Mouse (Mus musculus): ENCODE measurements around the gene Myh3.
"Not testable (repeated sequence)": the region's sequence is repeated elsewhere in the genome, so short reads cannot be mapped to it uniquely, and the experiment has no call there.

Gene Myh3

GRCm38 (mm10) chr11:67077435-67077834 lies 665 bp upstream of the Myh3 start:
- no peak for DNase-seq (ENCODE audit: low read depth, low spot score)

GRCm38 (mm10) chr11:67078888-67079287 lies 788 bp downstream of the Myh3 start:
- DNase-seq (ENCODE audit: low read depth, low spot score) = no peak

GRCm38 (mm10) chr11:67079740-67080139 lies 1.6 kb downstream of the Myh3 start:
- DNase-seq (ENCODE audit: low read depth, low spot score) = no peak

GRCm38 (mm10) chr11:67080168-67080567 lies 2.1 kb downstream of the Myh3 start:
- peak; percentile 37 for DNase-seq (ENCODE audit: low read depth, low spot score)

- DNase-seq (ENCODE audit: low read depth, low spot score) = peak; percentile 44
These were observed 3.1 kb downstream of the Myh3 start for GRCm38 (mm10) chr11:67081125-67081649.

- DNase-seq (ENCODE audit: low read depth, low spot score) = no peak
These were observed 4.1 kb downstream of the Myh3 start for GRCm38 (mm10) chr11:67082188-67082587.

- no peak for DNase-seq (ENCODE audit: low read depth, low spot score)
These were observed 4.7 kb downstream of the Myh3 start for GRCm38 (mm10) chr11:67082793-67083192.

- DNase-seq (ENCODE audit: low read depth, low spot score) = no peak
These were observed 5.1 kb downstream of the Myh3 start for GRCm38 (mm10) chr11:67083239-67083638.

GRCm38 (mm10) chr11:67083712-67084340 lies 5.7 kb downstream of the Myh3 start:
- no peak for DNase-seq (ENCODE audit: low read depth, low spot score)

GRCm38 (mm10) chr11:67085489-67085888 lies 7.4 kb downstream of the Myh3 start:
- DNase-seq (ENCODE audit: low read depth, low spot score) = peak; percentile 73

GRCm38 (mm10) chr11:67086467-67087164 lies 8.5 kb downstream of the Myh3 start:
- no peak for DNase-seq (ENCODE audit: low read depth, low spot score)

GRCm38 (mm10) chr11:67087225-67087624 lies 9.1 kb downstream of the Myh3 start:
- no peak for DNase-seq (ENCODE audit: low read depth, low spot score)

- not testable (repeated sequence) for DNase-seq (ENCODE audit: low read depth, low spot score)
These were observed 14.3 kb downstream of the Myh3 start for GRCm38 (mm10) chr11:67092354-67092753.

- no peak for DNase-seq (ENCODE audit: low read depth, low spot score)
These were observed 15.1 kb downstream of the Myh3 start for GRCm38 (mm10) chr11:67093201-67093600.

GRCm38 (mm10) chr11:67093652-67094051 lies 15.6 kb downstream of the Myh3 start:
- no peak for DNase-seq (ENCODE audit: low read depth, low spot score)

- DNase-seq (ENCODE audit: low read depth, low spot score) = no peak
These were observed 16.4 kb downstream of the Myh3 start for GRCm38 (mm10) chr11:67094470-67094869.

GRCm38 (mm10) chr11:67097709-67098108 lies 19.6 kb downstream of the Myh3 start:
- DNase-seq (ENCODE audit: low read depth, low spot score) = no peak

GRCm38 (mm10) chr11:67098427-67098826 lies 20.3 kb downstream of the Myh3 start:
- no peak for DNase-seq (ENCODE audit: low read depth, low spot score)

GRCm38 (mm10) chr11:67099241-67099640 lies 21.1 kb downstream of the Myh3 start:
- DNase-seq (ENCODE audit: low read depth, low spot score) = no peak

GRCm38 (mm10) chr11:67100169-67100568 lies 22.1 kb downstream of the Myh3 start:
- DNase-seq (ENCODE audit: low read depth, low spot score) = no peak

- peak; percentile 48 for DNase-seq (ENCODE audit: low read depth, low spot score)
These were observed 23.6 kb downstream of the Myh3 start for GRCm38 (mm10) chr11:67101713-67102112.

GRCm38 (mm10) chr11:67103256-67103655 lies 25.2 kb downstream of the Myh3 start:
- no peak for DNase-seq (ENCODE audit: low read depth, low spot score)

GRCm38 (mm10) chr11:67104242-67104641 lies 26.1 kb downstream of the Myh3 start:
- DNase-seq (ENCODE audit: low read depth, low spot score) = no peak

All from retina, postnatal 7 days (tissue).